Mouse (Mus musculus) embryonic fibroblast, embryonic 13.5 days (primary cell): Measurements from ENCODE around the gene Ccdc22.

Source experiments
- CTCF ChIP-seq: IDR thresholded peaks from 2 replicates; pipeline ENCODE4 v1.5.1; 2011; ENCODE audit warnings: mild to moderate bottlenecking, control low read depth, low read length, moderate library complexity, borderline replicate concordance; ENCODE audit not compliant: insufficient read depth
- POLR2A ChIP-seq: IDR thresholded peaks from 2 replicates; pipeline ENCODE4 v1.6.1; 2011; ENCODE audit warnings: low read depth, mild to moderate bottlenecking, control low read depth, low read length, moderate library complexity

GRCm38 (mm10) chrX:7640785-7641184, 35.5 kb upstream of the Ccdc22 start:
- no peak for TF ChIP-seq POLR2A
- TF ChIP-seq CTCF, result no peak
